Mouse (Mus musculus) liver, embryonic 14.5 days (tissue): ENCODE measurements around the gene Tnfrsf1b.

Experiments
- CTCF ChIP-seq: IDR thresholded peaks from 2 replicates; pipeline ENCODE4 v1.5.1; 2016; ENCODE audit warnings: antibody characterized with exemption, low read depth, control low read depth
- EP300 ChIP-seq: IDR thresholded peaks from 2 replicates; pipeline ENCODE4 v1.6.1; 2016; ENCODE audit warnings: antibody characterized with exemption, low read depth

DNA sequence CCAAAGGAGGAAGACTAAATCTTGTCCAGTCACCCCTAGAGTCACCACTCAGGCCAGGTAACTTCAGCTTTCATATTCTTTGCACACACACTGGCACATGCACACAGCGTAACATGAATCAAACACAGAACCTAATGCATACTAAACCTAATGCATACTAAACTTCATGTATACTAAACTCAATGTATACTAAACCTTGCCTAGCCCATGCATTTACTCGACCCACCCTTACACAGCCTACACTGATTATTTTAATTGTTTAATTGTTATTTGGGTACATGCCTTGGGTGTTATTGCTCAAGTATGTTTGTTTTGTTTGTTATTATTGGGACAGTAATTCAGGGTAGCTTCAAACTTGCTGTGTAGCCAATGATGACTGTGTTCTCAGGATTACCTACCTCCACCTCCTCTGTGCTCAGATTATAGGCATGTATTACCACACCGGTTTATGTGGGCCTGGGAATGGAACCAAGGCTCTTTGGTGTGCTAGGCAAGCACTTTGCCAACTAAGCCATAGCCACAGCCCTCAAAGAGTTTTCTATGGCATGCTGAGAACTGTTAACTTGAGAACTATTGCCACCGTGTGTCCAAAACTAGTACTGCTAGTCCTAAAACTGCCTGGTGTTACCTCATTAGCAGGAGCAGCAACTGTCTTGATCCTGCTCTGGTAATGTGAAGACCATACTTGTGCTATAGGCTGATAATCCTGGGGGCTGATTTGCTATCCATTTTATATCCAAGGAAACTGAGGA, 39.9 kb upstream of the Tnfrsf1b start:
- no peak for TF ChIP-seq EP300
- peak; percentile 79 for TF ChIP-seq CTCF
